Mouse (Mus musculus) midbrain, embryonic 13.5 days (tissue): ENCODE measurements around the gene Zfp937. TPM values are rescaled to one million over a fixed set of nuclear protein-coding genes. Genes with fewer than 3 reads are reported as not detected.

Experiments
- polyA plus RNA-seq: library from polyadenylated mRNA; unstranded; fragments of >200 nt; fragmentation: Nextera tagmentation; extraction: Ambion mirVana; gene quantifications from 2 replicates; pipeline ENCODE4 v1.2.1, GENCODE M21; 2015

The Zfp937 gene
- polyA plus RNA-seq, 1 experiment from 2014 or later: 11.5 TPM

Other genes starting within 250 kb of the Zfp937 start
- gene Zfp120, start 81.4 kb upstream of the Zfp937 start, polyA plus RNA-seq: 9.9 and 10.9 TPM in 2 replicates
- gene Gm10770, start 38.4 kb upstream of the Zfp937 start, polyA plus RNA-seq: not detected in 2 replicates
- gene Gm14139, start 36.3 kb upstream of the Zfp937 start, polyA plus RNA-seq: not detected in 2 replicates
- 2.9 and 3.6 TPM in 2 replicates for gene Gm21994, start 37.5 kb downstream of the Zfp937 start, polyA plus RNA-seq
- not detected in 2 replicates for gene Gm14124, start 39.4 kb downstream of the Zfp937 start, polyA plus RNA-seq
- gene Gm10130, start 105.6 kb downstream of the Zfp937 start, polyA plus RNA-seq: 1.5 and 1.6 TPM in 2 replicates
- 13.4 and 15.5 TPM in 2 replicates for gene 3300002I08Rik, start 144.7 kb downstream of the Zfp937 start, polyA plus RNA-seq
- 8.6 and 9.2 TPM in 2 replicates for gene Zfp442, start 233.4 kb downstream of the Zfp937 start, polyA plus RNA-seq